Mouse (Mus musculus) CH12.LX (cell line): ENCODE measurements at regions not wholly inside any gene's neighbourhood (a gene's known extent, or its start where the extent isn't known, plus 50 kb on each side); places are given as distances from the start of the nearest gene placed in this dataset.
A peak's percentile ranks its signal among the peaks of the same experiment; 100 is the strongest.

Experiments used
- DNase-seq: peaks from one replicate; pipeline ENCODE4 v3.0.0-alpha.2; 2013; ENCODE audit errors: extremely low read depth
- H3K27ac ChIP-seq: 2 replicates; pipeline ENCODE4 v1.5.1; 2012; ENCODE audit warnings: low read depth, mild to moderate bottlenecking, control low read depth, moderate library complexity; ENCODE audit not compliant: insufficient read depth
- H3K27me3 ChIP-seq: replicated peaks from 2 replicates; pipeline ENCODE3; 2012; ENCODE audit warnings: inconsistent platforms
- H3K36me3 ChIP-seq, 2 experiments: replicated peaks in 1 of 2; 2 replicates each; pipeline versions ENCODE3 to v1.6.1; 2012; ENCODE audit warnings: inconsistent platforms in 1 of 2, low read length in 1 of 2, mild to moderate bottlenecking in 1 of 2, mixed read lengths in 1 of 2, moderate library complexity in 1 of 2; ENCODE audit not compliant: control insufficient read depth in 1 of 2, insufficient read depth in 1 of 2
- H3K4me1 ChIP-seq, 2 experiments: 2 replicates each; pipeline ENCODE4 v1.6.1; 2012; ENCODE audit warnings: inconsistent platforms in 1 of 2, moderate library complexity in 1 of 2; ENCODE audit not compliant: insufficient read depth in 2 of 2, control insufficient read depth in 1 of 2
- H3K4me2 ChIP-seq: 2 replicates; pipeline ENCODE4 v1.6.1; 2012; ENCODE audit warnings: low read depth, mild to moderate bottlenecking, control low read depth; ENCODE audit not compliant: poor library complexity, insufficient read depth, severe bottlenecking
- H3K4me3 ChIP-seq, 3 experiments: fragments of 150-350 bp in 1 of 3; sonication (generic) in 1 of 3; replicated peaks in 1 of 3; 2 replicates each; pipeline versions ENCODE3 to v1.5.1; 2011 to 2012; ENCODE audit warnings: low read depth in 2 of 3, low read length in 2 of 3, mild to moderate bottlenecking in 2 of 3, moderate library complexity in 2 of 3, control low read depth in 1 of 3, improper control_type of control experiment in 1 of 3, inconsistent platforms in 1 of 3, mixed read lengths in 1 of 3; ENCODE audit not compliant: poor library complexity in 1 of 3
- H3K79me2 ChIP-seq: replicated peaks from 2 replicates; pipeline ENCODE4 v1.6.1; 2012; ENCODE audit warnings: mild to moderate bottlenecking, moderate library complexity; ENCODE audit not compliant: control insufficient read depth, poor library complexity, insufficient read depth, severe bottlenecking; ENCODE audit errors: extremely low read depth
- H3K9ac ChIP-seq: 2 replicates; pipeline ENCODE4 v1.6.1; 2012; ENCODE audit warnings: low read depth, mild to moderate bottlenecking, control low read depth, moderate library complexity; ENCODE audit not compliant: insufficient read depth
- H3K9me3 ChIP-seq: replicated peaks from 2 replicates; pipeline ENCODE3; 2012; ENCODE audit warnings: low read length, inconsistent platforms, mixed read lengths
- BHLHE40 ChIP-seq: IDR thresholded peaks from 2 replicates; pipeline ENCODE4 v1.6.1; 2011; ENCODE audit warnings: mild to moderate bottlenecking, low read depth, low read length, improper control_type of control experiment
- CHD1 ChIP-seq: IDR thresholded peaks from 2 replicates; pipeline ENCODE4 v1.6.1; 2012; ENCODE audit warnings: low read depth, low read length, improper control_type of control experiment, inconsistent platforms
- CTCF ChIP-seq, 2 experiments: IDR thresholded peaks in 1 of 2; conservative IDR thresholded peaks in 1 of 2; 2 replicates each; pipeline ENCODE4 v1.5.1; 2011 to 2012; ENCODE audit warnings: low read depth in 2 of 2, low read length in 2 of 2, improper control_type of control experiment in 1 of 2, inconsistent platforms in 1 of 2, mild to moderate bottlenecking in 1 of 2, moderate library complexity in 1 of 2
- E2F4 ChIP-seq: IDR thresholded peaks from 2 replicates; pipeline ENCODE4 v1.6.1; 2011; ENCODE audit warnings: low read depth, low read length, improper control_type of control experiment; ENCODE audit not compliant: insufficient replicate concordance
- EP300 ChIP-seq: IDR thresholded peaks from 2 replicates; pipeline ENCODE4 v1.6.1; 2011; ENCODE audit warnings: low read length, improper control_type of control experiment
- MEF2A ChIP-seq: IDR thresholded peaks from 2 replicates; pipeline ENCODE4 v1.6.1; 2014; ENCODE audit warnings: low read depth, mild to moderate bottlenecking, inconsistent platforms, low read length, improper control_type of control experiment, borderline replicate concordance
- PAX5 ChIP-seq: IDR thresholded peaks from 2 replicates; pipeline ENCODE4 v1.6.1; 2012; ENCODE audit warnings: low read length, inconsistent platforms, mixed read lengths
- POLR2A ChIP-seq: IDR thresholded peaks from 2 replicates; pipeline ENCODE4 v1.6.1; 2011; ENCODE audit warnings: low read depth, mild to moderate bottlenecking, improper control_type of control experiment, low read length
- RAD21 ChIP-seq: IDR thresholded peaks from 2 replicates; pipeline ENCODE4 v1.6.1; 2011; ENCODE audit warnings: low read depth, mild to moderate bottlenecking, low read length, improper control_type of control experiment, moderate library complexity
- TCF12 ChIP-seq: IDR thresholded peaks from 2 replicates; pipeline ENCODE4 v1.6.1; 2014; ENCODE audit warnings: low read depth, mild to moderate bottlenecking, inconsistent platforms, low read length, improper control_type of control experiment
- USF1 ChIP-seq: IDR thresholded peaks from 2 replicates; pipeline ENCODE4 v1.6.1; 2014; ENCODE audit warnings: low read depth, mild to moderate bottlenecking, inconsistent platforms, low read length, improper control_type of control experiment
- USF2 ChIP-seq: conservative IDR thresholded peaks from 2 replicates; pipeline ENCODE4 v1.6.1; 2011; ENCODE audit warnings: low read depth, low read length, improper control_type of control experiment
- ZMIZ1 ChIP-seq: IDR thresholded peaks from 2 replicates; pipeline ENCODE4 v1.6.1; 2012; ENCODE audit warnings: low read depth, mild to moderate bottlenecking, inconsistent platforms, low read length, improper control_type of control experiment
- ZNF384 ChIP-seq: IDR thresholded peaks from 2 replicates; pipeline ENCODE4 v1.6.1; 2012; ENCODE audit warnings: low read depth, low read length, improper control_type of control experiment, inconsistent platforms
- dilution Hi-C: fragments of 300-500 bp; cut with MboI; formaldehyde crosslinking; loops from 2 replicates; pipeline ENCODE4 v1.14.3; 2020; ENCODE audit warnings: low sequenced_read_pairs; ENCODE audit not compliant: extremely low pct_unique_long_range_greater_than_20kb, extremely low pct_ligation_motif_present
- in situ Hi-C: fragments of 300-500 bp; cut with MboI; formaldehyde crosslinking; loops from 3 replicates; pipeline ENCODE4 v1.14.3; 2019; ENCODE audit warnings: low sequenced_read_pairs, low pct_ligation_motif_present, low pct_unique_long_range_greater_than_20kb, mixed read lengths

- in situ Hi-C loops: no loop called here
- peaks cover 9 to 28% of the 10 kb centered on the region in 2 experiments for H3K4me1 ChIP-seq
- dilution Hi-C loops: no loop called here
- no peak for DNase-seq
- H3K4me3 ChIP-seq: no peak overlapping the region
- no peaks in the 10 kb centered on the region for H3K27me3 ChIP-seq
- no peak overlapping the region for H3K4me2 ChIP-seq
- no peaks in the 10 kb centered on the region for H3K36me3 ChIP-seq
- H3K79me2 ChIP-seq: no peaks in the 10 kb centered on the region
- no peak overlapping the region for H3K27ac ChIP-seq
- TF ChIP-seq USF1: no peak
- TF ChIP-seq POLR2A: no peak
- no peak for TF ChIP-seq CHD1
- TF ChIP-seq CTCF (conservative IDR thresholded peaks at IDR 0.05 in 1 of 2, IDR thresholded peaks at IDR 0.05 in 1 of 2; ENCODE audit: low read depth in 2 of 2, low read length in 2 of 2): no peak
- no peak for TF ChIP-seq TCF12
- no peak for TF ChIP-seq E2F4
- no peak overlapping the region for H3K9ac ChIP-seq
- peaks cover 6% of the 10 kb centered on the region for H3K9me3 ChIP-seq
Observed at GRCm38 (mm10) chr14:33707661-33708297, 118.8 kb downstream of the Ptpn20 start.

- Histone ChIP-seq H3K9ac (no peak overlapping the region), H3K36me3 (no peaks in the 10 kb centered on the region), H3K4me3 (no peak overlapping the region), H3K4me1 (peaks cover 9 to 32% of the 10 kb centered on the region in 2 experiments), H3K27me3 (no peaks in the 10 kb centered on the region), H3K27ac (no peak overlapping the region), H3K79me2 (no peaks in the 10 kb centered on the region), H3K4me2 (no peak overlapping the region), H3K9me3 (peaks cover 6% of the 10 kb centered on the region)
- in situ Hi-C loops: no loop called here
- dilution Hi-C loops: no loop called here
- TF ChIP-seq BHLHE40 (no peak), USF2 (no peak), ZMIZ1 (no peak), RAD21 (no peak), ZNF384 (no peak)
- DNase-seq: no peak
Observed at GRCm38 (mm10) chr14:33708298-33708665, 119.3 kb downstream of the Ptpn20 start.

GRCm38 (mm10) chr14:33712458-33712857, 123.5 kb downstream of the Ptpn20 start:
- no peaks in the 10 kb centered on the region for H3K27me3 ChIP-seq
- no peak overlapping the region for H3K4me2 ChIP-seq
- TF ChIP-seq PAX5: no peak
- peak; percentile 29; the same call in 1 of the 2 replicates for TF ChIP-seq MEF2A
- TF ChIP-seq CHD1: peak; percentile 83; the same call in 1 of the 2 replicates
- peak; percentile 61; the same call in 1 of the 2 replicates for TF ChIP-seq TCF12
- peak; percentile 46 for TF ChIP-seq EP300
- in situ Hi-C loops (no loop called here), dilution Hi-C loops (no loop called here)
- H3K27ac ChIP-seq: no peak overlapping the region
- H3K36me3 ChIP-seq: no peaks in the 10 kb centered on the region
- peak; percentile 38 for DNase-seq
- H3K9ac ChIP-seq: no peak overlapping the region
- H3K79me2 ChIP-seq: no peaks in the 10 kb centered on the region
- peaks cover 6% of the 10 kb centered on the region for H3K9me3 ChIP-seq
- H3K4me3 ChIP-seq: no peak overlapping the region
- peaks cover 9 to 30% of the 10 kb centered on the region in 2 experiments for H3K4me1 ChIP-seq
